Mouse (Mus musculus): Measurements from ENCODE around the gene Gfral.

Gene Gfral

DNA sequence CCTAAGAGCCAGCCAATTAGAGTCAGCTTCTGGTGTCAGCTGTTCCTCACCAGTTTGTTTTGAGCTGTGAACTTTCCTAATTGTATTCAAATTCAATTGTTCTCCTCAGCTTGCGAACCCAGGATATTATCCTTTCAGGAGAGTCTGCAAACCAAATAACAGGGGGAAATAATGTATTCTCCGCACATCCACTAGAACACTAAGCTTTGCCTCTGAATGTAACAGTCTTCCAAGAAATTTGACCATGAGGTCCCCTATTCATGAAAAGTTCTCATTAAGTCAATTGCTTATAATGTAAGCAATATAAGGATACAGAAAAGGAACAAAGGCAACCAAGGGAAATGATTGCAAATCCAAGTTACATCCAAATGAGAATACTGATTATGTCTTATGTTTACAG, at the start of gene Gfral:
Gfral (minus strand) TSS at position 101 of the 400 bp plus-strand sequence.
- no peak for DNase-seq (ENCODE audit: extremely low read depth, insufficient read length, low spot score)

GRCm38 (mm10) chr9:76257731-76258130, 44.3 kb upstream of the Gfral start:
- DNase-seq (ENCODE audit: extremely low read depth, insufficient read length, low spot score), result no peak

DNA sequence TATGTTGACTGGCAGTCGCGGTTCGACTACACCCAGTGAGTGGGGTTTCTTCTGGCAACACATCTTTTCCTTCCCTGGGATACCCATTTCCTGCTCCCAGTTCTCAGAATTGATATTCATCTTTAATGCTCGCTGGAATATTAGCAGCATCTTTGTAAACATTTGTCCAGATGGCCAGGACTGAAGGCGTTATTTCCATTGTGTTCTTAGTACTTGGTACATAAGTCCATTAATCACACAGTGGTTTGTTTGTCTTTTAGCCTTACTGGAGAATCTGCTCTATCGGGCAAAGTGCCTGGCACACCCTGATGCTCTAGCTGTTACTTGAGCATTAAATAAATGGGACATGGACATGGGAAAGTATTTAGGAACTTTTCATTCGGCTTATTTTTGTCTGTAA, 39.1 kb upstream of the Gfral start:
- no peak for DNase-seq (ENCODE audit: extremely low read depth, insufficient read length, low spot score)

GRCm38 (mm10) chr9:76252109-76252508, 38.7 kb upstream of the Gfral start:
- no peak for DNase-seq (ENCODE audit: extremely low read depth, insufficient read length, low spot score)

DNA sequence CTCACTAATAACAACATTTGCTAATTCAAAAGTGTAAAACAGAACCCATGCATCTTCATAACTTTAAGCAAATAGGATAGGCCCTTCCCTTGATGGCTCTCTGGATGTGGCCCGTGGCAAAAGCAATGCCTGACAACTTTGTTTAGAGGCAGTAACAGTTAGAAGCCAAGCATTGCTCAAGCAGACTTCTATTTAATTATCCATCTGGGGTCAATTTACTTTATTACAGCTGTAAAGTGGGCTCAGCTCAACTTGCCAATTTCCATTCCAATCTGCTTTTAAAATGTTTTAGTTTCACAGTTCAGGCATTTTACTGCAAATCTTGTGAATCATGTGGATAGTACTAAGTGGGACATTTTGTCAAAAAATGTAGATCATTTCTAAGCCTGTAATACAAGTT, 28.9 kb upstream of the Gfral start:
- DNase-seq (ENCODE audit: extremely low read depth, insufficient read length, low spot score), result no peak

DNA sequence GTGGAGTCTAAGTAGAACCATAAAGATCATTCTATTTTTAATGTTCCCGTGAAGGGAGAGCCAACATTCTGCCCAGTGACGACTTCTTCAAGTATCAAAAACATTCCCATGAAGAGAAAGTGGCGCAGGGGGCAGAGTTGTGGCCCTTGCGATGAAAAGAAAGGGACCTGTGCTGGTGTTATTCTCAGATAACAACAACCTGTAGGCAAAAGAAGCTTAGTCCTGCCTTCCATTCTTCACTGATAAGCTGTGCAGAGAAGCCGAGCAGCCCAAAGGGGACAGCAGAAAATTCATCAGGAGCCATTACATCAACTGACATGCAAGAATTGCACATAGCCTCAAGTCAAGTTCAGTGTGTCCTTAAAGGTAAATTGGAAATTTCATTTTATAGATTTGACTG, 24.5 kb upstream of the Gfral start:
- no peak for DNase-seq (ENCODE audit: extremely low read depth, insufficient read length, low spot score)

DNA sequence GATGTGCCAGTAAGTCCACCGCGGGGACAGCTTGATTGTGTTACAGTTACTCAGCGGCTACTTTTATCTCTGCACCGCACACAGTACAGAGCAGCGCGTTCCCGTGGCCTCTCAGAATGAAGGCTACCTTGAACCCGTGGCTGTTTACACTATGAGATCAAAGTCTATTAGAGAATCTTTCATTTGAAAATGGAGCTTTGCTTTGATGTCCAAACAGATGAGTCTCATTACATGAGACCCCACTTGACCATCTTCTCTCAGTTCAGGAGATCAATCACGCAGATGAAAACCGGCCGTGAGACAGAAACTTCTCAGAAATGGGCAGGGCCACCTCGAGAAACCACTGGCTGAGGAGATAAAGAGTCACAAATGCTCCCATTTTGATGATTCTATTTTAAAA, 23.8 kb upstream of the Gfral start:
- no peak for DNase-seq (ENCODE audit: extremely low read depth, insufficient read length, low spot score)

- DNase-seq (ENCODE audit: extremely low read depth, insufficient read length, low spot score), result peak; percentile 11
Measured at GRCm38 (mm10) chr9:76236626-76237025, 23.2 kb upstream of the Gfral start.

- DNase-seq (ENCODE audit: extremely low read depth, insufficient read length, low spot score), result peak; percentile 10
Measured at GRCm38 (mm10) chr9:76235945-76236503, 22.6 kb upstream of the Gfral start.

- DNase-seq (ENCODE audit: extremely low read depth, insufficient read length, low spot score), result no peak
Measured at GRCm38 (mm10) chr9:76234899-76235298, 21.4 kb upstream of the Gfral start.

- no peak for DNase-seq (ENCODE audit: extremely low read depth, insufficient read length, low spot score)
Measured at GRCm38 (mm10) chr9:76230400-76230799, 16.9 kb upstream of the Gfral start.

DNA sequence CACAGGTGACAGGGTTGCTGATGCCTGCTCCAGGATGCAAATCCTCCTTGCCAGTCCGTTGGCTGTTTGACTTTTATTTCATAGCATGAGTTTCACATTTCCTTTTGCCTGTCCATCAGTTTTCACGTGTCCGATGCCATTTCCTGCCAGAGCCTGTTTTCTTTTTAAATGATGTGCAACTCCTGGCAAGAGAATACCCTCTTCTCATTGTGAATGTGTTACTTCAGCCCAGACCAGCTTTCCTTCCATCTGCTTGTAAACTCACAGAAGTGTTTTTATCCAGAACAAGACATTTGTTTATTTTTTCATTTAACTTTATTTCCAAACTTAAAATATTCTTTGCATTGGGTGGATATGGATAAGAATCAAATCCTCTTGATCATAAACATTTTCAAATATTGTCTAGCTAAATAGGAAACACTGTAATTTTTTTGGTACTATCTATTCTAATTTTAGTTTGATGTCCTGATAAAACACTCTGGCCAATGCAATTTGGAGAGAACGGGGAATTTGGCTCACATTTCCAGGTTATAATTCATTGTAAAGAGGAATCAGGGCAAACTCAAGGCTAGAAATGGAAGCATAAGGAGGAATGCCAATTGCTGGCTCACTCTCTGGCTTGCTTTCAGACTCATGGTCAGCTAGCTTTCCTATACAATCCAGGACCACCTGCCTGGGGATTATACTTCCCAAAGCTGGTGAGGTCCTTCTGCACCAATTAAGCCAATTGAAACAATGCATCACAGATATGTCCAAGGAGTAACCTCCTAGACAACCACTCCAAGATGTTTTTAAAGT, 3.9 kb upstream of the Gfral start:
- DNase-seq (ENCODE audit: extremely low read depth, insufficient read length, low spot score), result no peak

- no peak for DNase-seq (ENCODE audit: extremely low read depth, insufficient read length, low spot score)
Measured at GRCm38 (mm10) chr9:76214678-76215077, 1.2 kb upstream of the Gfral start.

GRCm38 (mm10) chr9:76196917-76197316, 16.5 kb downstream of the Gfral start:
- no peak for DNase-seq (ENCODE audit: extremely low read depth, insufficient read length, low spot score)

DNA sequence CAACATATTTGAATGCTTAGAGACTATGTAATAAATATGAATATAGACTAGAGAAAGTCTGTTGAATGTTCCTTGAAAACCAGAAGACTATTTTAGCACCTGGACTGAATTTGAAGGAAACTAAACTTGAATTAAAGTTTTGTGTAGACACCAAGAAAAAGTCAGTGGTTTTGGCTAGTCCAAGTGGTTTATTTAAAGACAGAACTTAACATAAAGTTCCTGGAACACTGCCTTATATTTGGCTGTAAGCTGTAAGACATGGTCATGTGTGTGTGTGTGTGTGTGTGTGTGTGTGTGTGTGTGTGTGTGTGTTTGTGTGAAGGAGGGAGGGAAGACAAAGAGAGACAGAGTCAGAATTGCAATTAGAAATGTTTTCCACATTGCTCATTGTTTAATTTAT, 34.2 kb downstream of the Gfral start:
- DNase-seq (ENCODE audit: extremely low read depth, insufficient read length, low spot score), result no peak

DNA sequence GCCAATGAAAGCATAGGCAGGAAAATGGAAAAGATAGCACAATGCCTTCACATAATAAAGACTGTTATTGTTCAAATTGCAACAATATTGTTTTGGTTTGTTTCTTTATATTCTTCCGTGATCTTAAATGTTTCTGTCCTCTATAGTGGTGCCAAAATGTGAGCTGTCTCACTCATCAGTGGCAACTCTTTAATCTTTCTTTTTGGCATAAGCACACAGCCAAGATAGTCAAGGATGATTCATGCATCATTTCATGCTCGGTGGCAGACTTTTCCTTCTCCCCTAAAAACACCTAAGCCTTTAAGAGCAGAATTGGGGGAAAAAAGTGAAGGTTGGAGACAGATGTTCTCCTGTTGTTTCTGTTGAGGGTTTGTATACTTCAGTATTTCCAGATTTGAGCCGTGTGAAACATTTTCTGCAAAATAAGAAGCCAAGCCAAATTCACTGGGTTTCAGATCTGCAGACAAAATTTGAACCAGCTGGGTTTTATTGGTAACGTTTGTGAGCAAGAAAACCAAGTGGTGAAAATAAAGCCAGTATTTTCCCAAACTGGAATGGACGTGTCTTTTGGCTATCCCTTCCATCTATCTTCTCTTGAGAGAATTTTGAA, 40.7 kb downstream of the Gfral start:
- DNase-seq (ENCODE audit: extremely low read depth, insufficient read length, low spot score), result no peak

- DNase-seq (ENCODE audit: extremely low read depth, insufficient read length, low spot score), result no peak
Measured at GRCm38 (mm10) chr9:76168355-76168754, 45.1 kb downstream of the Gfral start.

- DNase-seq (ENCODE audit: extremely low read depth, insufficient read length, low spot score), result no peak
Measured at GRCm38 (mm10) chr9:76162446-76162845, 51.0 kb downstream of the Gfral start.

DNA sequence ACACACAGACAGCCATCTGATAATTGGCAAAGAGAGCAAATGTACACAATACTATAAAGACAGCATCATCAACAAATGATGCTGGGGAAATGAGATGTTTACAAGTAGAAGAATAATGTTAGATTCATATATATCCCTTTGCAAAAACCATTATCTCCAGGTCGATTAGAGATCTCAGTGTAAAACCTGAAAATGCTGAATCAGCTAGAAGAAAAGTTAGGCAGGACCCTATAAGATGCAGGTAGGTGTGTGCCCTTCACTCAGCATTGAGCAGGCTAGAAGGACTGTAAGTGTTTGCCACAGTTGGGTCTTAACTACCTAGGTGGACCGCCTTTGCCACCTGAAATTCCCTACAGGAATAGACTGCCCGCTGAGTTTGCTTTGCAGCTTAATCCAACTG, 67.9 kb downstream of the Gfral start:
- no peak for DNase-seq (ENCODE audit: extremely low read depth, insufficient read length, low spot score)

DNA sequence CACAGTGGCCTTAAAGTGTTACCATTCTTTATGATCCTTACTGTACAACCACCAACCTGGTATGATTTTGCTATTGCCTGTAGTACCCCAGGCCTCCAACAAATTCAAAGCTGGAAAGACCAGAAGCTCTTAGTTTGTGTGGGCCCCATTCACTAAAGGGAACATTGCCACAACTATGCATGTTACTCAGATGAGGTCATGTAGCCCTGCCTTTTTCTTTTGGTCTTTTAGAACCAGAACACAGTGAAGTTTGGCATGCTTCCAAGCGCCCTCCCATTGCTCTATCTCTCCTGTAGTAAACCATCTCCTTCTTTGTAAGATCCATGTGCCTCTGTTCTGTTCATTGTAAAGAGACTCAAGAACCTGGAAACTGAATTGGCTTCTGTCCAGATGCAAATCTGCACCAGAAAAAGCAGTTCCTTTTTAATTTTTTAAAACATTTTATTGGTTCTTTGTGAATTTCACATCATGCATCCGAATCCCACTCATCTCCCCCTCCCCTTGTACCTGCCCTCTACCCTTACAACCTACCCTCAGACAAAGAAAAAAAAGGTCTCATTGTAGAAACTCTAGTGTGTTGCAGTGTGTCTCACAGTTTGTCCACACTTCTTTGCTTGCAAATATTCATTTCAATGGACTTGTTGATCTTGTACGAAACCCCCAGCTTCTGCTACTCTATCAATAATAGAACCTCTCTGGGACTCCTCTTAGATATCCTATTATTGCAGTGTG, 74.9 kb downstream of the Gfral start:
- DNase-seq (ENCODE audit: extremely low read depth, insufficient read length, low spot score), result peak; percentile 10

- no peak for DNase-seq (ENCODE audit: extremely low read depth, insufficient read length, low spot score)
Measured at GRCm38 (mm10) chr9:76134042-76134441, 79.4 kb downstream of the Gfral start.
